Mouse (Mus musculus) ES-E14 (cell line): ENCODE measurements around the gene 4930402H24Rik.

Experiments used
- CHD2 ChIP-seq: IDR thresholded peaks from 2 replicates; pipeline ENCODE4 v1.6.1; 2014; ENCODE audit warnings: mild to moderate bottlenecking, low read depth, low read length, inconsistent platforms
- ZC3H11A ChIP-seq: IDR thresholded peaks from 2 replicates; pipeline ENCODE4 v1.6.1; 2012; ENCODE audit warnings: low read depth, mild to moderate bottlenecking, inconsistent platforms, low read length, borderline replicate concordance

GRCm38 (mm10) chr2:130656536-130656935 lies 249.7 kb downstream of the 4930402H24Rik start:
- TF ChIP-seq ZC3H11A (no peak), CHD2 (no peak)
